Mouse (Mus musculus) embryonic fibroblast, embryonic 13.5 days (primary cell): ENCODE data around the gene Gm21885.

Source experiments
- CTCF ChIP-seq: IDR thresholded peaks from 2 replicates; pipeline ENCODE4 v1.5.1; 2011; ENCODE audit warnings: mild to moderate bottlenecking, control low read depth, low read length, moderate library complexity, borderline replicate concordance; ENCODE audit not compliant: insufficient read depth
- POLR2A ChIP-seq: IDR thresholded peaks from 2 replicates; pipeline ENCODE4 v1.6.1; 2011; ENCODE audit warnings: low read depth, mild to moderate bottlenecking, control low read depth, low read length, moderate library complexity

- no peak for TF ChIP-seq POLR2A
- TF ChIP-seq CTCF = no peak
Observed at GRCm38 (mm10) chr11:94272960-94273927, 8.4 kb upstream of the Gm21885 start.
